Mouse (Mus musculus) v-Abl transformed pro-B cells (cell line): ENCODE results near the gene Gpha2.

Source experiments
- in situ Hi-C, 2 experiments: fragments of 400-800 bp; cut with MboI; formaldehyde crosslinking; loops; one replicate each; pipeline ENCODE4 v1.15.1; 2025; ENCODE audit not compliant: unreplicated experiment in 2 of 2

The Gpha2 gene

DNA sequence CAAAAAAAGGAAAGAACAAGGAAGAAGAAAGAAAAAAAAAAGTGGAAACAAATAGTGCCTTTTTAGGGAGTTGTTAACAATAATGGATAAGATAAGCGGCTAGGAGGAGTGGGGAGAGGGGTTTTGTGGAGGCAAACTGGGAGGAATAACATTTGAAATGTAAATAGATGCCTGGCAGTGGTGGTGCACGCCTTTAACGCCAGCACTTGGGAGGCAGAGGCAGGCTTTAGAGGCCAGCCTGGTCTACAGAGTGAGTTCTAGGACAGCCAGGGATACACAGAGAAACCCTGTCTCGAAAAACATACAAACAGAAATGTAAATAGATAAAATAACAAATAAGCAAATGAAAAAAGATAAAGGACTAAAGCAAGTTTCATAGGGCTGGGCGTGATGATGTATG lies 14.5 kb downstream of the Gpha2 start:
- in situ Hi-C loops: no loop called here

DNA sequence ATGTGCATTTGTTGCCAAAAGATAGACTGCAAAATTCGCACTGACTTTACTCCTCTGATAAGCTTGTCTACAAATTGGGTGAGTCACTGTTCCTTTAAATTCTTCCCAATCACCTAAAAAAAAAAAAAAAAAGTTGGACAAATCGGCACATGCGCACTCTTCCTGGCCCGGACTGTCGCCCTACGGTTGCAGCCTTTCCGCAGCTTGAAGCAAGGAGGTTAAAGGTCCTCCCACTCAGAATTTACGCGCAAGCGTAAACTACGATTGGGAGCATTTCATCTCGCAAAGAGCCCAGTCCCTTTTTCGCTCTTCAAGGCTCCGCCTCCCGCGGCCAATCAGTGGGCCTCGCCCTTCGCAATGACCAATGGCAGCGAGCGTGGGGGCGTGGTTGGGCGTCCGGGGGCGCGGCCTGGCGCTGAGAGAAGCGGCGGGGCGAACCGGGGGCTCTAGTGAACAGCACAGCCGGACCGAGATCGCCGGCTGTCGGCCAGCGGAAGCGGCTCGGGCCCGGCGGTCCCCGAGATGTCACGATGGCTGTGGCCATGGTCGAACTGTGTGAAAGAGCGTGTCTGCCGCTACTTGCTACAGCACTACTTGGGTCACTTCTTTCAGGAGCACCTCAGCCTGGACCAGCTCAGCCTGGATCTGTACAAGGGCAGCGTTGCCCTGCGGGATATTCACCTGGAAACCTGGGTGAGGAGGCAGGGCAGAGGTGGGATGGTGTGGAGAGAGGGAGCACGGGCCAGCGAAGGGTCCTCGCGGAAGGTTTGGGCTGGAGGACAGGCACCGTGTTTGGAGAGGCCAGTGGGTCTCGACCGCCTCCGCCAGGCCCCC lies 15.3 kb downstream of the Gpha2 start, which contains the start of gene Atg2a:
TSS of gene Atg2a (plus strand) at position 395 of the 834 bp plus-strand sequence.
- in situ Hi-C loops: no loop called here

DNA sequence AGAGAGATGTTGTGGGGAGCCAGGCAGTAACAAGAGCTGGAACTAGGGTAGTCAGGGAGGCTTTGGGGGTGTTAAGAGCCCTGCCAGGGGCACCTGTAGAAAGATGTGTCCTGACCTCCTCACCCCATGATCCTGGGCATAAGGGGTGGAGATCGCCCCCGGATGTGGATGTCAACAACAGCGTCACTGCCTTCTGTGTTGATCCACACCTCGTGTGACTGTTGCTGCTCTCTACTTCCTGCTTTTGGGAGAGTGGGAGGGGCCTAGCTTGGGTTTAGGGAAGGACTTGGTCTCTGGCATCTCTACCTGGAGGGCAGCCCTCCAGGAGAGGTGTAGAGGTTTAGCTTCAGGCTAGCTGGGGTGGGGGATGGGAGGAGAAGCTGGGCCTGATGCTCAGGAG lies 16.1 kb downstream of the Gpha2 start:
- in situ Hi-C loops: no loop called here

DNA sequence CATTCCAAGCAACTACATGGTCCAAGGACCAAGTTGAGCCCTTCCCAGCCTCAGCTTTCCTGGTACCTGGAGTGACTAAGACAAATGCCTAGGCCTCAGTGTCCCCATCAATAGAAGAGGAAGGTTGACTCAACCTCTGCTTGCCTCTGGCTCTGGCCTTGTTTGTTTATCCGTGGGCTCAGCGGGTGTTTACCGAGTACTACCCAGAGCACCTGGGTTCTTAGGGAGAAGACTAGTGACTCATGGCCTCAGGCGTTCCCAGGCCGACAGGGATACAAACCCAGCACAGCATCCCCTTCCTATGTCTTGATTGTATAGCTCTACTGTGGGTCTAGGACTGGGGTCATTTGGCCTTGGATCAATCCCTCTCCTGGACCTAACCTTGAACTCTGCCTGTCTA lies 17.0 kb downstream of the Gpha2 start:
- in situ Hi-C loops: no loop called here

DNA sequence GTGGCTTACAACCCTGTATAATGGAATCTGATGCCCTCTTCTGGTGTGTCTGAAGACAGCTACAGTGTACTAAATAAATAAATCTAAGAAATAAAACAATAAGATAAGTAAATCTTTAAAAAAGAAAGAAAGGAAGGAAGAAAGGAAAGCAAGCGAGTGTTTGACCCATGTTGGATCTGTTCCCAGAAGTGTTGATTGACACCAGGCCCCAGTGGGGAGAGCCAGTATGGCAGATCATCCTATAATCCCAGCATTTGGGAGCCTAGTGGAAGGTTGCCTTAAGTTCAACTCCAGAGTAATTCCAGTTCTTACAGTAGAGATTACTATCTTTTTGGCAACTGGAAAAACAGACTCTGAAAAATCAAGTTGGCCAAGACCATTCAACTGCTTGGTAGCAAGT lies 19.6 kb downstream of the Gpha2 start:
- in situ Hi-C loops: no loop called here

DNA sequence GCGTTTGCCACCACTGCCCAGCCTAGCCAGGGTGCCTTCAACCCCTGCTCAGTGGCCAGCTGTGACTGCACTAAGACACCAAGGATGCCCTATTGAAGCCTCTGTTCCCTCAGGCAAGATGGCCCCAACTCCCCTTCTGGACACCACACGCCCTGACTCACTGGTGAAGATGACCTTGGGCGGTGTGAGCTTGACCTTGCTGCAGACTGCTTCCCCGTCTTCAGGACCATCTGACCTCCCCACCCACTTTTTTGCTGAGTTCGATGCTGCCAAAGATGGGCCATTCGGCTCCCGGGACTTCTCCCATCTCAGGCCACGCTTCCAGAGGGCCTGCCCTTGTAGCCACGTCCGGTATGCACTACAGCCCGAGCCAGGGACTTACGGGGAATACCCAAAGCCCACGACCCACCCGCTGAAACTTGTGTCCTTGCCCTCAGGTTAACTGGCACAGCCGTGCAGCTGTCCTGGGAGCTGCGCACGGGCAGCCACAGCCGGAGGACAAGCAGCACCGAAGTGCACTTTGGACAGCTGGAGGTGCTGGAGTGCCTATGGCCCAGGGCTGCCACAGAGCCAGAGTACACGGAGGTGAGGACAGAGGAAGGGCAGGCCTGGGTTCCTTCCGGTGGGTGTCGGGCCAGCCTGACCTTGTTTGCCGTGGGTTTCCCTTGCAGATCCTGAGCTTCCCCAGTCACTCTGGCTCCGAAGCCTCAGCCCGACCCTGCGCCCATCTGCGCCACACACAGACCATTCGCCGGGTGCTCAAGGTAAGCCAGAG lies 21.5 kb downstream of the Gpha2 start:
- in situ Hi-C loops: no loop called here

DNA sequence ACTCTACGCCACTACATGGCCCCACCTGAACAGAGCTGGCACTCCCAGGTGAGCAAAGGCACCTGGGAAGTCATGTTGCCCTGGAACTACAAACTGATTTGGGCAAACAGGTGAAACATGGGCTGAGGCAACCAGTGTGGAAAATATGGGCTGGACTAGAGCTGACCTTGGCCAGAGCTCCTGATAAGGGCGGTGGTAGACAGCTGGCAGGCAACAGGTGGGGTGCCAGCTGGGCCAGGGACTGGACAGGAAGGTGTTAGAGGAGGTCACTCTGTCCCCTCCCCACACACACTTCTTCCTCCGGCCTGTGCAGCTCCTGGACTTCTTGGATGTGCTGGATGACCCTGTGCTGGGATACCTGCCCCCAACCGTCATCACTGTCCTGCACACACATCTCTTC lies 26.8 kb downstream of the Gpha2 start:
- in situ Hi-C loops: no loop called here

DNA sequence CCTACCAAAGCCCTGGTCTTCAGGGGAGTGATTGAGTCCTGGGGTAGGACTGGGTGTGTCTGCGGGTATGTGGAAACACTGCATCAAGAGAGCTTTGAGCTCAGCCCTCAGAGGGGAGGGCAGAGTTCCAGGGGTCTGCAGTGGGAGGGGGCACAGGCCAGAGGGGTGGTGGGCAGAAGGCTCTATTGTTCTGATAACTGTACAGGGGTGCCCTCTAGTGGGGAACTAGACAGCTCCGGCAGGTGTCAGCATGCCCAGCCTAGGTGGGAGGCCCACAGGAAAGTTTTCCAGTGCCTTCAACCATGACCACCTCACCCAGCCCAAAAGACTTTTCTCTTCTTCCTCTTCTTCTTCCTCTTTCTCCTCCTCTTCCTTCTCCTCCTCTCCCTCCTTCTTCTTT lies 34.2 kb downstream of the Gpha2 start:
- in situ Hi-C loops: loop anchor here in 1 of 2 experiments (5.0 kb wide), 1 partner anchor 47 kb away; the partner anchor contains the start of gene Cdc42bpg

DNA sequence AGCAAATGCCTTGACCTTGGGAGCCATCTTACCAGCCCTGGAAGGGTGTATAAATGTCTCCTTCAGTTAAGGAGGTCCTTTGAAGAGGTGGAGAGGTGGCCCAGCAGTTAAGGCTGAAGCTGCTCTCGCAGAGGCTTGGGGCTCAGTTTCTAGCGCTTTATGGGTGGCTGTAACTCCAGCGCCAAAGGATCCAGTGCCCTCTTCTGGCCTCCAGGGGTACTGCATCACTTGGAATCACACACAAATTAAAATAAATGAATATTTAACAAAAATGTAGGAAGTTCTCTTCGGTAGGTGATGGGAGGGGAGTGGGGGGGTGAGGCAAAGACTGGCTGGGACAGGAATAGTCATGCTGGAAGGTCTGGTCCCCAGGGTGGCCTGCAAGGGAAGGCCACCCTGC lies 34.8 kb downstream of the Gpha2 start:
- in situ Hi-C loops: loop anchor here in 1 of 2 experiments (5.0 kb wide), 1 partner anchor 46 kb away; the partner anchor contains the start of gene Cdc42bpg

DNA sequence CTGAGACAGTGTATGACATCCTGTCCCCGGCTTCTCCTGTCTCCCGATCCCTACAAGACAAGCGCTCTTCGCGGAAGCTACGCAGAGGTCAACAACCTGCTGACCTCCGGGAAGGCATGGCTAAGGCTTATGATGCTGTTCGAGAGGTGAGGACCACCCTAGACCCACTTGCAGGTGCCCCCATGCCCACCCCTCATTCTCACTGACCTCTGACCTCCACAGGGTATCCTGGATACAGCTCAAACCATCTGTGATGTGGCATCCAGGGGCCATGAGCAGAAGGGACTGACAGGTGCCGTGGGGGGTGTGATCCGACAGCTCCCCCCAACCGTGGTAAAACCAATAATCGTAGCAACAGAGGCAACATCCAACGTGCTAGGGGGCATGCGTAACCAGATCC lies 35.2 kb downstream of the Gpha2 start:
- in situ Hi-C loops: loop anchor here in 1 of 2 experiments (5.0 kb wide), 1 partner anchor 46 kb away; the partner anchor contains the start of gene Cdc42bpg

DNA sequence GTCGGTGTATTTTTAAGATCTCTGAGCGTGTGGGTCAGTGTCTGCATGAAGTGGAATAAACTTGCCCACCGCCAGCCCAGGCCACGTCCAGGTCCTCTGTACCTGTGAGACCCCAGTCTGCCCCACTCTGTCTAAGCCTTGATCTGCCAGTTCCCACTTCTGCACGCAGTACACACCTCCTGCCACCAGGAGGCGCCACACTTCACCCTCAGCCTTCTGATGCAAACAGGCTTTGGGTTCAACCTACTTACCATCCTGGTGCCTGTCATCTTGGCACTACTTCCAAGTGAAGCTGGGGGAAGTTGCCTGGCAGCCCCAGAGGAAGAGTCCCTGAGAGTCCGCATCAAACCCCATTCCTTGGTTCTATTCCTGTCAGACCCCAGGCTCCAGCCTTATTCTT lies 36.0 kb downstream of the Gpha2 start:
- in situ Hi-C loops: loop anchor here in 1 of 2 experiments (5.0 kb wide), 1 partner anchor 45 kb away; the partner anchor contains the start of gene Cdc42bpg

DNA sequence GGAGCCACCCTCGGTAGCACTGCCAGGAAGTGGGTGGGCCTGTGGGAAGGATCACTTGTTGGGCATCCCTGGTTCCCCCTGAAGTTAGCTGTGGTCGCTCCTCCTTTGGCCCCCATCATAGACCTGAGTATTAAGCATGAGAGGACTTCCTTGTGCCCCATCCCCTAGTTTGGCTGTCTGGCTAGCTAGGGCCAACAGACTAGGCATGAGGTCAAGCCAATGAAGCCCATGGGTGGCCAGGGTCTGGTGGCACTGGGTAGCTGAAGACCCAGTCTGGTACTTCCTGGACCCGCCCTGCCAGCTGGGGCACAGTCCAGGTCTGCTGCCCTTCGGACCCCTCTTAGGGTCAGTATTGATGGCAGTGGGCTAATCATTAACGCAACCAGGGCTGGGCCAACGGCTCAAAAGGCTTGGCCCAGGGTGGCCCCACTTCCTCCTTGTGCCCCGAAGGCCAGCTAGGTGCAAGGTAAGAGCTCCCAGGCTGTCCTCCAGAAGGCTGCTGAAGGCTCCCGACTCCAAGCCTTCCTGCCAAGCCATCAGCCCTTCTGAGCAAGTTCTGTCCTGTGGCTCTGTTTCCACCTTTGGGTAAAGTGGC lies 36.8 kb downstream of the Gpha2 start:
- in situ Hi-C loops: loop anchor here in 1 of 2 experiments (5.0 kb wide), 1 partner anchor 44 kb away; the partner anchor contains the start of gene Cdc42bpg

DNA sequence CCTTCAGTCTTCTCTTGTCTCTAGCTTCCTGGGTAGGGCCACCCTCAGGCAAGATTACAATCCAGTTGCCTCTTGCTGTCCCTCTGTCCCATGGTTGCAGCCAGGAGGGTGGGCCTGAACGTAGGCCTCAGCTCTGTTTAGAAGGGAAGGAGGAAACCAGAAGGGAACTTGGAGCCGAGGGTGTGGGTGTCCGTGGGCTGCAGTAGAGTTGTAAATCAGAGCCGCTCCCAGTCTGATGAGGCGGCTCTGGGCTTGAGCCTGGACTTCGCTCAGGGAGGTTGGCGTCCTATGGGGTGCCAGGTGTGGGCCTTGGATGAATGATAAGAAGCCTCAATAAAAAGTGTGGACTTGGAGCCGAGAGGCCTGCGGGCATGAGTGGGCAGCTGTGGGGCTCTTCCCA lies 38.0 kb downstream of the Gpha2 start:
- in situ Hi-C loops: loop anchor here in 1 of 2 experiments (5.0 kb wide), 1 partner anchor 43 kb away; the partner anchor contains the start of gene Cdc42bpg

DNA sequence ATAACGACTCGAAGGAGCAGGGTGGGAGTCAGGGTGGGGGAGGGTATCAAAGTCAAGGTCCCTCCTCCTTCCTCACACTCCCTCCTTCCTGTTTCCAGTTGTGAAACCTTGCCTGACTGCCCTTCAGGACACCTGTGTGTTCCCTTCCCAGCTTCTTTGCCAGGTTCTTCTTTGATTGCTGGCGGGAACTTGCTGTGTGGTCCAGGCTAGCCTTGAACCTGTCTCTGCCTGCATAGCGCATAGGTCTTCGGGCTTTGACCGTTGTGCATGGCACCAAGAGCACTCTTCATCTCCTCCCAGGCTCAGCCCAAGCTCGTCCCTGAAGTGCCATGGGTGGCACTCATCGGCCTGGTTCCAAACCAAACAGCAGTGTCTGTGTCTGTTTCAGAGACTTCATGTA lies 38.8 kb downstream of the Gpha2 start:
- in situ Hi-C loops: loop anchor here in 1 of 2 experiments (5.0 kb wide), 1 partner anchor 42 kb away; the partner anchor contains the start of gene Cdc42bpg

DNA sequence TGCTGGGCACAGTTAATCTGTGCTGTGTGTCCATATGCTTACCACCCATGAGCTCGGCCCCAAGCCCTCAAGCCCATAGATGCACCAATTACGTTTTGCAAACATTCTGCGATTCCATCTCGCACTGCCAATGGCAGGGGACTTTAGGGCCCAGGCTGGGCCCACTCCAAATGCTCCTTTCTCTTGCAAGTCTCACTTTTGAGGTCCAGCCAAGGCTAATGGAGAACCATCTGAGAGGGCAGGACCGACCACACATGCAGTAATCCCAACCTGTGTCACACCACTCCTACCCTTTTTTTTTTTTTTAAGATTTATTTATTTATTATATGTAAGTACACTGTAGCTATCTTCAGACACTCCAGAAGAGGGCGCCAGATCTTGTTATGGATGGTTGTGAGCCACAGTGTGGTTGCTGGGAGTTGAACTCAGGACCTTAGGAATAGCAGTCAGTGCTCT lies 39.6 kb downstream of the Gpha2 start:
- in situ Hi-C loops: no loop called here

DNA sequence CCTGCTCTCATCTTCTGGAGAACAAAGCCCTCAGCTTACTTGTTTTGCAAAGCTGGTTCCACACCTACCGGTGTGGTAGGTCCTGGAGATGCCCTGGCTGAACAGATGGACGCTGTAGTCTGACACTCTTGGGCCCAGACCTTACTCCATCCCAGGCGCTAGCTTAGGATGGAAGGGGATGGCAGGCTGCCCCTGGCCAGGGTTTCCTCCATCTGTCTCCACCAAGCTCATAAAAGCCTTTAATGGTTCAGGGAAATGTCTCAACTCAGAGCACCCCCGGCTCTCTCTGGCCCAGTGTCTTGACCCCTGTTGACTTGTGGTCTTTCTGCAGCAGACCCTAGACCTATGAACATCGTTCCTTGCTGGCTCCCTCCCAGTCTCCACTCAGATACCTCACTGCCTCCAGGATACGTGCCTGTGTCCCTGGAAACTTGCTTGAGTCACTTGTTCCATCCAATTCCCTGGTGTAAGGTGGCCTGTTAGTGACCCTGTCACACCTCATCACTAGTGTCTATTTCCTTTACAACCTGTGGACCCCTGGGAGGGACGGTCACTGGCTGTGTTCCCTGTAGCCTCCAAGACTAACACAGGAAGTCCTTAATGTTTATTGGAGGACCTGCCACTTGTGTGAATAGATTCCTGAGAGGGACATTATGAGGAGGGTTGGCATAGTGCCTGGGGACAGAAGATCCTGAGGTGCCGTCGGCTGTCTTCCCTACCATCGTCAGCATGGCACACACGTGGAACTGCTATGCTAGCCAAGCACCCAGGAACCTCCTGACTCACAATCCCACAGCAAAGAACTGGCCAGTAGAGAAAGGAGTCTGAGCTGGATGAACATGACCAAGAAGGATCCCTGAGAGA lies 41.4 kb downstream of the Gpha2 start:
- in situ Hi-C loops: no loop called here

DNA sequence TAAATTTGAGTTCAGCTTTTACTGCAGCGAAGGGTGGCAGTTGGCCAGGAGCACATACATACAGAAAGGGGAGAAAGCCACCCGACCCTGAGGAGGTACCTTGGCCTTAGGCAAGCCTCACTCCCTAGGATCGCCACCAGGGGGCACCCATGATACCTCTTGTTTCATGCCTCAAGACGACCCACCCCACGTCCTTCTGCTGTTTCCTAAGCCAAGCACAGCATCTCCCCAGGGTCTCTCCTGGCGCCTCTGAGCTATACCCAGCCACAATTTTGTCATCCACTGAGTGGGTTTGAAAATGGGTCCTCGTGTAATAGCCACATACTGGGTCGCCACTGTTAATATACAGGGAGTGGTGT lies 42.0 kb downstream of the Gpha2 start:
- in situ Hi-C loops: no loop called here

DNA sequence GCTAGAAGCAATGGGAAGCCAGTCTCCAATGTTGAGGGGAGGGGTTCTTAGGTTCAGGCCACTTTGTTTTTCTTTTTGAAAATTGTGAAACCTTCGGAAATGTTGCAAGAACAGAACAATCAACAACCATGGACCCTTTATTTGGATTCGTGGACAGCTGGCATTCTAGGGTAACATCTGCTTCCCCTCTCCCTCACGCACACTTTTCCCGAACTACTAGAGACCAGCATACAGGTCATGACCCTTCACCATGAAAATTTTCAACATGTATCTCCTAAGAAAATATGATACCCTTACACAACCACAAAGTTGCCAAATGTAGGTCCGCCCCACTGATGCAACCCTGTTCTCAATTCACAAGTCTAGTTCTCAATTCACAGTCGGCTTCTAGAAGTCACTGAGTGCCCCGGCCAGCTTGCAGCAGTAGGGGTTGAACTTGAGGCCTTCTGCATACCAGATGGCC lies 42.5 kb downstream of the Gpha2 start:
- in situ Hi-C loops: no loop called here

DNA sequence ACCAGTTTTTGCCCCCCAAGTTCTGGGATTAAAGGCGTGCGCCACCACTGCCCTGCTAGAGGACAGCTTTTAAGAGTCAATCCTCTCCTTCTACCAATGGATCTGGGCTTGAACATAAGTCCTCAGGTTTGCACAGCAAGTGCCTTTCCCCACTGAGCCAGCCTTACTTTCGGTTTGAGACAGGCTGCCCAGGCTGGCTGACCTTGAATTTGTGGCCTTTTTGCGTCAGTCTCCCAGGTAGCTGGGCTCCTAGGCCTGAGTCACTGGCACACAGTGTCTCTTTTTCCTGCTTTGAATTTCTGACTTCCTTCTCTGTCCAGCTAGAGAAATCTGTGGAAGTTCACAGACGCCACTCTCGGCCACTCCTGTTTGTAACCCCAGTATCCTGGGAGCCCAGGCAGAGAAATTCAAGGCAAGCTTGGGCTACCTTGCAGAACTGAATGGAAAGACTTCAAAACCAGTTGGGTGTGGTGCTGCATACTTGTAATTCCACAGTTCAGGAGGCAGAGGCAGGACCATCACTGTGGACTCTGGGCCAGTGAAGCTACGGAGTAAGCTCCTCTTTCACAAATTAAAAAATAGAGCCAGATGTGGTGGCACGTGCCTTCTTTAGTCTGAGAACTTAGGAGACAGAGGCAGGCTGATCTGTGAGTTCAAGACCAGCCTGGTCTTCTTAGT lies 43.8 kb downstream of the Gpha2 start:
- in situ Hi-C loops: loop anchor here in 1 of 2 experiments (5.0 kb wide), 1 partner anchor 37 kb away; the partner anchor contains the start of gene Cdc42bpg
